Mouse (Mus musculus): ENCODE measurements around the gene Clta. TPM values are rescaled to one million over a fixed set of nuclear protein-coding genes. Genes with fewer than 3 reads are reported as not detected.

The Clta gene
- polyA plus RNA-seq, 1 experiment from 2014 or later: 365 TPM

DNA sequence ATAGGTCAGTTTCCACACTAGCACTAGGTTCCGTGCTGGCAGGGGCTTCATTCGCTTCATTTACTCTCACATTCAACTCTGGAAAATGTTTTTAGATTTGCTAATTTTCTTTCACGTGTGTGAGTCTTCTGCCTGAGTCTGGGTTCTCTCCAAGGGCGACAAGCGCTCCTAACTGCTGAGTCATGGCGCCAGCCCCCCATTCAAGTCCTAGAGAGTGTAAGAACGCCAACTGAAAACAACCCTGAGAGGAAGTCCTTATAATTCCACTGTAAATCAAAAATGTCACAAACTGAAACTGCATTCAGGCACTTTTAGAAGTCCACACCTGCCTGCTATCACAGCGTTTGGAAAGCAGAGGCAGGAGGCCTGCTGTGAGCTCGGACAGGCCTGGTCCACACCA is 57.8 kb downstream of the Clta start:
- H3K4me1 ChIP-seq (replicated peaks; ENCODE audit: control insufficient read depth, insufficient read depth, low read length): no peaks in the 10 kb centered on the region
- no peaks in the 10 kb centered on the region for H3K9me3 ChIP-seq (ENCODE audit: control insufficient read depth, low read length)
- peaks cover 30% of the 10 kb centered on the region for H3K36me3 ChIP-seq (replicated peaks; ENCODE audit: control insufficient read depth, insufficient read depth)
- H3K9ac ChIP-seq: no peak overlapping the region
- H3K4me3 ChIP-seq (replicated peaks; ENCODE audit: low read length): no peak overlapping the region
- ATAC-seq (ENCODE audit: low FRiP score) (no peak), DNase-seq (ENCODE audit: low spot score) (no peak)
- H3K27ac ChIP-seq: no peak overlapping the region
- 62% methylated on average over 9 of the region's 9 CpGs for WGBS
- H3K4me2 ChIP-seq (replicated peaks): no peak overlapping the region
- no peaks in the 10 kb centered on the region for H3K27me3 ChIP-seq (ENCODE audit: control insufficient read depth, insufficient read depth, low read length)

DNA sequence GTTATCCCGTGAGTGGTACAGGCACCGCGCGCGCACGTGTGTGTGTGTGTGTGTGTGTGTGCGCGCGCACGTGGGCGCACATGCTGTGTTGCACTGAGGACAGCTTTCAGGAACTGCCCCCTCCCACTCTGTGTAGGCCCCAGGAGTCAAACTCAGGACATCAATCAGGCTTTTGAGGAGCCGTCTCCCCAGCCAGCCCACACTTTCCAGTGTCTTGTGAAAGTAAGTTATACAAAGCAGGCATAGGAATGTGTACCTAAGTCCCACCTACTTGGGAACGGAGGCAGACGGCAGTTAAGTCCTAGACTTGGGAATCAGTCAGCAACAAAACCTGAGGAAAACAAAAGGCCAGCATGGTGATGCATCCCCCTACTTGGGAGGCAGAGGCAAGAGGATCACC is 58.6 kb downstream of the Clta start:
- Histone ChIP-seq H3K27ac (no peak overlapping the region), H3K9ac (no peak overlapping the region), H3K9me3 (ENCODE audit: control insufficient read depth, low read length) (no peaks in the 10 kb centered on the region), H3K4me2 (replicated peaks) (no peak overlapping the region), H3K4me1 (replicated peaks; ENCODE audit: control insufficient read depth, insufficient read depth, low read length) (no peaks in the 10 kb centered on the region), H3K36me3 (replicated peaks; ENCODE audit: control insufficient read depth, insufficient read depth) (peaks cover 30% of the 10 kb centered on the region), H3K4me3 (replicated peaks; ENCODE audit: low read length) (no peak overlapping the region), H3K27me3 (ENCODE audit: control insufficient read depth, insufficient read depth, low read length) (no peaks in the 10 kb centered on the region)
- 86% methylated on average over 14 of the region's 14 CpGs for WGBS
- no peak for ATAC-seq (ENCODE audit: low FRiP score)
- no peak for DNase-seq (ENCODE audit: low spot score)

GRCm38 (mm10) chr4:44065355-44066025 is 61.2 kb downstream of the Clta start:
- Histone ChIP-seq H3K4me3 (replicated peaks; ENCODE audit: low read length) (no peak overlapping the region), H3K4me1 (replicated peaks; ENCODE audit: control insufficient read depth, insufficient read depth, low read length) (no peaks in the 10 kb centered on the region; the same call in 1 of the 2 replicates), H3K27ac (no peak overlapping the region), H3K27me3 (ENCODE audit: control insufficient read depth, insufficient read depth, low read length) (no peaks in the 10 kb centered on the region), H3K9me3 (ENCODE audit: control insufficient read depth, low read length) (no peaks in the 10 kb centered on the region), H3K4me2 (replicated peaks) (no peak overlapping the region), H3K36me3 (replicated peaks; ENCODE audit: control insufficient read depth, insufficient read depth) (peaks cover 12% of the 10 kb centered on the region), H3K9ac (no peak overlapping the region)
- ATAC-seq (ENCODE audit: low FRiP score): peak; percentile 57; the same call in 1 of the 2 replicates
- DNase-seq (ENCODE audit: low spot score): peak; percentile 95
- WGBS: 40% methylated on average over 16 of the region's 16 CpGs

GRCm38 (mm10) chr4:44066891-44067290 is 62.6 kb downstream of the Clta start:
- ATAC-seq (ENCODE audit: low FRiP score) (no peak), DNase-seq (ENCODE audit: low spot score) (no peak)
- Histone ChIP-seq H3K9ac (no peak overlapping the region), H3K4me3 (replicated peaks; ENCODE audit: low read length) (no peak overlapping the region), H3K9me3 (ENCODE audit: control insufficient read depth, low read length) (no peaks in the 10 kb centered on the region), H3K27ac (no peak overlapping the region), H3K36me3 (replicated peaks; ENCODE audit: control insufficient read depth, insufficient read depth) (peaks cover 12% of the 10 kb centered on the region), H3K4me1 (replicated peaks; ENCODE audit: control insufficient read depth, insufficient read depth, low read length) (peaks cover 11% of the 10 kb centered on the region), H3K4me2 (replicated peaks) (no peak overlapping the region), H3K27me3 (ENCODE audit: control insufficient read depth, insufficient read depth, low read length) (no peaks in the 10 kb centered on the region)
- WGBS: 89% methylated on average over 6 of the region's 6 CpGs

DNA sequence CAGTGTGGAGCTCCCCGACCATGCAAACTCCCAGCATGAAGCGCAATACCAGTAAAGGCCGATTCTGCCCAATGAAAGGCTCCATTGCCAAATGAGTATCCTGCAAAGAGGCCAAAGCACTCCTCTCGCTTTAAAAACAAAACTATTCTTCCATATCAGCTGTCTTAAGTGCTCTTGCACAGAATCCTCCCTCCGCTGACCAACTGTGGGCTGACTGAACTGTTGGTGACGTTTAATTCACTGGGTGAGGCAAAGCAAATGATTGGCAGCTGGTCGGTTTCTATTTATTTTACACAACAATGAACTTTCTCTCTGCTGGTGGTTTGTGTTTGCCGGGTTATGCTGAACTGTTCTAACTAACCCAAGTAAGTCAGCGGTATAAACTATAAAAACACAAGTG is 64.5 kb downstream of the Clta start:
- H3K4me3 ChIP-seq (replicated peaks; ENCODE audit: low read length): no peak overlapping the region
- DNase-seq (ENCODE audit: low spot score) (no peak), ATAC-seq (ENCODE audit: low FRiP score) (no peak)
- H3K36me3 ChIP-seq (replicated peaks; ENCODE audit: control insufficient read depth, insufficient read depth): no peaks in the 10 kb centered on the region
- no peak overlapping the region for H3K9ac ChIP-seq
- no peaks in the 10 kb centered on the region for H3K9me3 ChIP-seq (ENCODE audit: control insufficient read depth, low read length)
- WGBS: 27% methylated on average over 9 of the region's 9 CpGs
- H3K4me2 ChIP-seq (replicated peaks): no peak overlapping the region
- H3K27ac ChIP-seq: no peak overlapping the region
- H3K27me3 ChIP-seq (ENCODE audit: control insufficient read depth, insufficient read depth, low read length): no peaks in the 10 kb centered on the region
- peaks cover 19% of the 10 kb centered on the region for H3K4me1 ChIP-seq (replicated peaks; ENCODE audit: control insufficient read depth, insufficient read depth, low read length)

DNA sequence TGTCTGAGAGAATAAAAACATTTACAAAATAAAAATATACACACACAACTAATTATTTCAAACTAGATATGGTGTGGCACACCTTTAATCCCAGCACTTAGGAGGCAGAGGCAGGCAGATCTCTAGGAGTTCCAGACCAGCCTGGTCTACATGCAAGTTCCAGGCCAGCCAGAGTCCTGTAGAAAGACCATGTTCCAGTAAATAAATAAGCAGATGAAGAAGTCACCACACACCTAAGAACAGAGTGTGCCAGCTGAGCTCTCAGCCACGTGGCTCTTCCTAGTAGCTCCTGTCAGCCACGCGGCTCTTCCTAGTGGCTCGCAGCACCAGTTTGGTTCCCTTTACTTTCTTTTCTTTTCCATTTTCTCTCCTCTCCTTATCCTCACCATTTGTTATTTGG is 65.2 kb downstream of the Clta start:
- no peak overlapping the region for H3K9ac ChIP-seq
- no peaks in the 10 kb centered on the region for H3K9me3 ChIP-seq (ENCODE audit: control insufficient read depth, low read length)
- H3K4me3 ChIP-seq (replicated peaks; ENCODE audit: low read length): no peak overlapping the region
- ATAC-seq (ENCODE audit: low FRiP score) (no peak), DNase-seq (ENCODE audit: low spot score) (no peak)
- 94% methylated on average over 4 of the region's 4 CpGs for WGBS
- peaks cover 19% of the 10 kb centered on the region for H3K4me1 ChIP-seq (replicated peaks; ENCODE audit: control insufficient read depth, insufficient read depth, low read length)
- no peaks in the 10 kb centered on the region for H3K36me3 ChIP-seq (replicated peaks; ENCODE audit: control insufficient read depth, insufficient read depth)
- no peak overlapping the region for H3K4me2 ChIP-seq (replicated peaks)
- H3K27me3 ChIP-seq (ENCODE audit: control insufficient read depth, insufficient read depth, low read length): no peaks in the 10 kb centered on the region
- no peak overlapping the region for H3K27ac ChIP-seq

GRCm38 (mm10) chr4:44070641-44071040 is 66.4 kb downstream of the Clta start:
- Histone ChIP-seq H3K27me3 (ENCODE audit: control insufficient read depth, insufficient read depth, low read length) (no peaks in the 10 kb centered on the region), H3K27ac (no peak overlapping the region), H3K36me3 (replicated peaks; ENCODE audit: control insufficient read depth, insufficient read depth) (no peaks in the 10 kb centered on the region), H3K4me3 (replicated peaks; ENCODE audit: low read length) (no peak overlapping the region), H3K4me1 (replicated peaks; ENCODE audit: control insufficient read depth, insufficient read depth, low read length) (peaks cover 19% of the 10 kb centered on the region), H3K9me3 (ENCODE audit: control insufficient read depth, low read length) (no peaks in the 10 kb centered on the region), H3K4me2 (replicated peaks) (peak overlapping the region; percentile 61), H3K9ac (peak overlapping the region; percentile 83; the same call in 1 of the 2 replicates)
- DNase-seq (ENCODE audit: low spot score) (no peak), ATAC-seq (ENCODE audit: low FRiP score) (no peak)
- WGBS: 49% methylated on average over 4 of the region's 4 CpGs

DNA sequence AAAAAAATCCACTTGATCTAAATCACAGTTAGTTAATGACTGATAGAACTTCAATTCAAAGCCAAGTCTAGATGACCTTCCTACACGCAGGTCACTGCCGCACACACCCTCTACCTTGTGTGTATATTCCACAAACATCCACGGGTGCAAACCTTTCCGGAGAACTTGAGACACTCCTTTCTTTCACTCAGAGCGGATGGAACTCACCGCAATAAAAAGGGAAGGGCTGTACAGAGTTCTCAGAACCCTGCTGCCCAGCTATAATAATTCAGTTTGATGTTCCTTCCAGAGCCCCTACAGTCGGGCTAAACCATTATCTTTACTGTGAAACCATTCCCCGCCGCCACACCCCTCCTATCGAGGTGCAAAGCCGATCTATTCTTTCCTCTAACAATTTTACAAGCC is 67.5 kb downstream of the Clta start:
- 10% methylated on average over 11 of the region's 11 CpGs for WGBS
- H3K27ac ChIP-seq: peak overlapping the region; percentile 78; the same call in 1 of the 2 replicates
- no peak for ATAC-seq (ENCODE audit: low FRiP score)

DNA sequence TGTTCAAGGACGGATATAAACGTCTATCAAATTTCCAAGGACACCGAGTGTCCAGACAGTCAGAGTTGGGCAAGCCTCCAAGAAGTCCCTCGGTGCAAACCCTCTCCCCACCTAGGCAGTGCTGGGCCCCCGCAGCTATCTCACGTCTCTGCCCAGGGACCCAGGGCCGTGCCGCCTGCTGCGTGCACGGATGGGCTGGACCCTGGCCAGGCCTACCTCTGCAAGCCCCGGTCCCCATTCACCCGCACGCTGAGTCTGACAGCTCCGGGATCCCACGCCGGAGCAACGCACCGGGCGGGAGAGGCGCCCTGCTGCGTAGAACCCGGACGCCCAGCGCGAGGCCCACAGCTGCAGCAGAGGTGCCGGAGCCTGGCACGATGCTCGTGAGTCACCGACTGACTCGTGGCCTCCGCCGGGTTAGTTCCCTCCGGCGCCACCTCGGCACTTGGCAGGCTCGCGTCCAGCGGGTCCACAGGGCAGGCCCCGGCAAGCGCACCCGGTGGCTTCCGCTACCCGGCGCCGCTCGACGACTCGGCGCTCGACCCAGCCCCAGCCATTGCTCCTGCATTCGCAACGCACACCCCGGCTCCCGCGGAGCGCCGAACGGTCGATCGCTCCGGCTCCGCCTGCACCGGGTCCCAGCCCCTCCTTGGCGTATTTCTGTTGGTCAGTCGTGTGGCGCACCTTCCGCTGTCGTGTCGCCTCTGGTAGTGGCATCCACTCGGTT is 68.1 kb downstream of the Clta start:
- Histone ChIP-seq H3K4me1 (replicated peaks; ENCODE audit: control insufficient read depth, insufficient read depth, low read length) (peaks cover 19% of the 10 kb centered on the region), H3K4me3 (replicated peaks; ENCODE audit: low read length) (peak overlapping the region; percentile 80), H3K9ac (peak overlapping the region; percentile 83), H3K36me3 (replicated peaks; ENCODE audit: control insufficient read depth, insufficient read depth) (no peaks in the 10 kb centered on the region), H3K4me2 (replicated peaks) (peak overlapping the region; percentile 61), H3K9me3 (ENCODE audit: control insufficient read depth, low read length) (no peaks in the 10 kb centered on the region), H3K27me3 (ENCODE audit: control insufficient read depth, insufficient read depth, low read length) (no peaks in the 10 kb centered on the region), H3K27ac (peak overlapping the region; percentile 78)
- peak; percentile 91 for DNase-seq (ENCODE audit: low spot score)
- ATAC-seq (ENCODE audit: low FRiP score): peak; percentile 97
- WGBS: under 1% methylated on average over 63 of the region's 70 CpGs

More for the DNA sequence above, 67.5 kb downstream of the Clta start:
- H3K9me3 ChIP-seq (ENCODE audit: control insufficient read depth, low read length): no peaks in the 10 kb centered on the region
- no peaks in the 10 kb centered on the region for H3K36me3 ChIP-seq (replicated peaks; ENCODE audit: control insufficient read depth, insufficient read depth)
- H3K4me1 ChIP-seq (replicated peaks; ENCODE audit: control insufficient read depth, insufficient read depth, low read length): peaks cover 19% of the 10 kb centered on the region
- H3K27me3 ChIP-seq (ENCODE audit: control insufficient read depth, insufficient read depth, low read length): no peaks in the 10 kb centered on the region
- peak overlapping the region; percentile 61 for H3K4me2 ChIP-seq (replicated peaks)
- peak overlapping the region; percentile 80 for H3K4me3 ChIP-seq (replicated peaks; ENCODE audit: low read length)
- H3K9ac ChIP-seq: peak overlapping the region; percentile 83
- DNase-seq (ENCODE audit: low spot score): no peak

Measured in hindbrain, embryonic 14.5 days (tissue).